Mouse (Mus musculus): ENCODE data around the gene Acer2.

The Acer2 gene

DNA sequence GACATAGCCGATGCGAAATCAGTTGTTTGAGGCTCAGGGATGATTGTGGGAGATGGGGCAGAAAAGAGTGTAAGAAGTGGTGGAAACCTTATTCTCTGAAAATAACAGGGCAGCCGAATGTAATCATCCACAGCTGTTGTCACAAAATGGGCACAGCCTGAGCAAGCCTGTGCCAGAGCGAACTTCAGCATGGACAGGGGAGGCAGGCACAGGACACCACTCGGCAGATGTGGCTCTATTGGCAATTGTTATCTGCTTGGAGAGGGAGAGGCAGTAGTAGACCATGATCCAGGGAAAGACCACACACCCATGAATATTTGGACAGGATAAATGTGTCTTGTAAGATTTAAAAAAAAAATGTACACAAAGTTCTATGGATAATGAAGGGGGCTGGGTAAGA, 103.1 kb downstream of the Acer2 start:
- DNase-seq: no peak

Data from thymus, postnatal 14 days (tissue).